Mouse (Mus musculus) bone marrow, adult 2 months (tissue): ENCODE data around the gene Spindoc.

Experiments used
- CTCF ChIP-seq: fragments of 200-500 bp; IDR thresholded peaks from 2 replicates; pipeline ENCODE4 v1.5.1; 2011; ENCODE audit warnings: low read length, control low read depth; ENCODE audit not compliant: control insufficient read depth, insufficient read depth
- POLR2A ChIP-seq: fragments of 200-500 bp; IDR thresholded peaks from 2 replicates; pipeline ENCODE4 v1.6.1; 2011; ENCODE audit warnings: low read depth, mild to moderate bottlenecking, control low read depth, low read length, borderline replicate concordance; ENCODE audit not compliant: control insufficient read depth

- TF ChIP-seq CTCF = no peak
- no peak for TF ChIP-seq POLR2A
Measured at GRCm38 (mm10) chr19:7386042-7386441, 3.2 kb upstream of the Spindoc start.
